Mouse (Mus musculus) gastrocnemius, postnatal 36 days (tissue): ENCODE data around the gene Sp110. TPM values are rescaled to one million over a fixed set of nuclear protein-coding genes. Genes with fewer than 3 reads are reported as not detected.
"Not testable (repeated sequence)": the region's sequence is repeated elsewhere in the genome, so short reads cannot be mapped to it uniquely, and the experiment has no call there.

Experiments used
- DNase-seq, 2 experiments: peaks; one replicate each; pipeline ENCODE4 v3.0.0; 2022
- intact Hi-C: fragments of 180-260 bp; cut with DNase I; formaldehyde crosslinking; loops from one replicate; pipeline ENCODE4 v1.15.1; 2025
- total RNA-seq, 2 experiments: library from RNA; stranded (reverse); gene quantifications; 2 replicates each; pipeline ENCODE4 v1.2.3; 2021

The Sp110 gene
- total RNA-seq, 2 experiments from 2014 or later: 0.67 to 1.1 TPM

DNA sequence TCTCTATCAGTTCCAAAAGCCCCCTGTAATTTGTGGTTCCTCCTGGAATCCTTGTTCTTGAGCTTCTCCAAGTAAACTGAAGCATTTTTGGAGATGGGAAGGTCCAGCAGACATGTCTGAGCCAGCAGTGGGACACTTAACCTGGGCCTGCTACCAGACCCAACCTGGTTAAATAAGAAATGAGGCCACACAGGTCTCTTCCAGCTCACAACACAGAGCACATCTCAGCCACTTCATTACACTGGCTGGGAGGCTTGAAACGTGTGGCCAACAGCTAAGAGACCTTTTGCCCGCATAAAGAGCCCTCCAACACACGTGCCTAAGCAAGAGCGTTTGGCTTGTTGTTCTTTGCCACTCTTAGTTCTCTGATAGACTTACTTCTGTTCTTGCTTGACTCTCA, 25.1 kb downstream of the Sp110 start:
- intact Hi-C loops, DNase-seq: not testable (repeated sequence)

DNA sequence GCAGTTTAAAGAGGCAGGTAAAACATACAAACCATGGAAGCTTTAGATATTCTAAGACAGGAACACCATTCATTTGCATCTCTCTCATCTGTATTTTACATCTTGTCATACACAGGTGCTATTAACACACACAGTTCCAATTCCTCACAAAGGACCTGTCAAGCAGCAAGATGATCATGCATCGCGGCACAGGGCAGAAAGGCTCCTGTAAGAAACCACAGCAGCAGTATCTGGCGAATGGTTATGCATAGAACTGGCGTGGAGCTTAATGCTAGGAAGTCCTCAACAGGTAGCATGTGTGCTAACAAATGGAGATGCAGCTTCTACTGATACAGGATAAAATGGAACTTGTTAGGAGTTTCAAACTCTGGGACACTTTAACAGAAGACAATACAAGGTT, 43.4 kb downstream of the Sp110 start:
- DNase-seq: peak in 1 of 2 experiments; percentile 36
- intact Hi-C loops: not testable (repeated sequence)

DNA sequence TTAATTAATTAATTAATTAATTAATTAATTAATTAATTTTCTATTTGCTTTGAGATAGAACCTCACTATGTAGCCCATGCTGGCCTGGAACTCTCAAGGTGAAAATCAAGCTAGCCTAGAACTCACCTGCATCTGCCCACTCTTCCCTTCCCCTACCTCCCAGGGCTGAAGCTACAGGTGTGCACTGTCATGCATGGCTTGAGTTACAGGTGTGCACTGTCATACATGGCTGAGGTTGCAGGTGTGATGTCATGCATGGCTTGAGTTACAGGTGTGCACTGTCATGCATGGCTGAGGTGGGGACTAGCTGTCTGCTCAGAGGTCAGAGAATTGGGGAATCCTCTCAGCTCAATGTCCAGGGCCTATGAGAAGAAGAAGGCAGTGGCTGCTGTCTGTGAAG, 52.2 kb downstream of the Sp110 start:
- intact Hi-C loops, DNase-seq: not testable (repeated sequence)

DNA sequence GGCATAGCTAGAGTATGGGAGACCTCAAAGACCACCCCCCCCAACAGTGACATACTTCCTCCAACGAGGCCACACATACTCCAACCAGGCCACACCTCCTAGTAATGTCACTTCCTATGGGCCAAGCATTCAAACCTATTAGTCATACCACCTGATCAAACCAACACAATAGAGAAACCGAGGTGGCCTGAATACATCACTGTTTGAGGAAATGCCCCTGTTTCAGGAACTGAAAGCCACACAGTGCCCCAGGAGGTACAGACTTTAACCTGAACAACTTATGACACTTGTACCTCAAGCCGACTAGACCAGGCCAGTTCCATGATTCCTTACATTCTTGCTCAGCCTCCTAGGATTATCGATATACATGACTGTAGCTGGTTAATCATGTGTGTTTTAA, 54.8 kb downstream of the Sp110 start:
- intact Hi-C loops, DNase-seq: not testable (repeated sequence)

DNA sequence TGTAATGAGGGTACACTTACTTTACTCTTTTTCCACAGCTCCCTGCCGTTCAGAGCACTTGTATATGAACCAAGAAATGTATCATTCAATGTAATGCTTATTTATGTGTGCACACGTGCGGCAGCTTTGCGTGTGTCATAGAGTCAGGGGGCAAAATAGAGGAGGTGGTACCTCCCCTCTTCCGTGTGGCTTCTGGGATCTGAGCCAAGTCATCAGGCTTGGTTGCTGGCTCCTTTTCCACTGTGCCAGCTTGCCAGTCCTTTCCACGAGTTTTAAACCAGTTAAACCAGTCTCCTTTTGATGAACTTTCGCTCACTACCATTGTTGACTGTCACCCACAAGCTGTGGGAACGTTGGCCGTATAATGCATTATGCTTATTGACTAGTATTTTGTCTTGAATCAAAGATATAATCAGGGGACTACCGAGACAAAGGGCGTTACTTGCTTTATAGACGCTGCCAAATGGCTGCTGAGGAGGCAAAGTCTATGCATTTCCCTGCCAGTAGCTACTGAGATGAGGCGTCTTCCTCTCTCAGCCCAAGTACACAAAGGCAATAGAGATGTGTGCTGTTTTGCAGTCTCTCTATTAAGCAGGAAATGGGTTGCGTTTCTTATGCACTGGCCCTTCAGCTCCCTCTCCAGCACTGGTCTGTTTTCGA, 70.0 kb downstream of the Sp110 start:
- DNase-seq: not testable (repeated sequence)

More for the DNA sequence above, 70.0 kb downstream of the Sp110 start:
- intact Hi-C loops: not testable (repeated sequence)

Other genes with a start within 250 kb of the Sp110 start
- gene G530012D18Rik, start 23.1 kb downstream of the Sp110 start, total RNA-seq: not detected
- under 1 TPM; 0.79 TPM for gene Sp140, start 1.6 kb upstream of the Sp110 start, total RNA-seq
- gene Sp100, start 51.2 kb upstream of the Sp110 start, total RNA-seq: 1 to 10 TPM; 4.3 to 5.8 TPM
- gene A630001G21Rik, start 179.8 kb upstream of the Sp110 start, total RNA-seq: under 1 TPM in 1 of 2 experiments, not detected in 1; 0.30 TPM
- 100 to 1,000 TPM; 153 to 159 TPM for gene Cab39, start 194.6 kb upstream of the Sp110 start, total RNA-seq